Mouse (Mus musculus): Measurements from ENCODE around the gene Sst. TPM values are rescaled to one million over a fixed set of nuclear protein-coding genes. Genes with fewer than 3 reads are reported as not detected.
A peak's percentile ranks its signal among the peaks of the same experiment; 100 is the strongest.

The Sst gene
- polyA plus RNA-seq, 1 experiment from 2014 or later, result 9.4 TPM

DNA sequence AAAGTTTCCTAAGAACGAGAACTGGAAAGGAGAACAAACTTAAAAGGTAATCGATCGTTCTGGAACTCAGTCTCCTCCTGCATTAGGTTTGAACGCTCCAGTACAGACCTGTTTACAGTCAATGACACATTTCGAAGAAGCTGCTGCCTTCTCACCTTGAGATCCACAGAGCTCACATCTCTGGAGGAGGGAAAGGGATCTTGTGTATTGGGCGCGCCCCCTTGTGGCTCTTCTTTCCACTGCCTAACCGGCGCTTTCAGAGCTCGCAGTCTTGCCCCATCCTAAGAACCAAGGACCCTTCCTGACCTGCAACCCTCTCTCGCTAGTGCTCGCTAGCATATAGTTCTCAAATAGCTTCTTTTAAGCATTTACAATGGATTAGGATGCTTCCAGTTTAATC lies 8.1 kb upstream of the Sst start:
- DNase-seq (ENCODE audit: low spot score) (peak; percentile 89), ATAC-seq (replicated peaks; ENCODE audit: low FRiP score) (peak; percentile 69)
- H3K9me3 ChIP-seq (ENCODE audit: control insufficient read depth, low read length), result no peaks in the 10 kb centered on the region

DNA sequence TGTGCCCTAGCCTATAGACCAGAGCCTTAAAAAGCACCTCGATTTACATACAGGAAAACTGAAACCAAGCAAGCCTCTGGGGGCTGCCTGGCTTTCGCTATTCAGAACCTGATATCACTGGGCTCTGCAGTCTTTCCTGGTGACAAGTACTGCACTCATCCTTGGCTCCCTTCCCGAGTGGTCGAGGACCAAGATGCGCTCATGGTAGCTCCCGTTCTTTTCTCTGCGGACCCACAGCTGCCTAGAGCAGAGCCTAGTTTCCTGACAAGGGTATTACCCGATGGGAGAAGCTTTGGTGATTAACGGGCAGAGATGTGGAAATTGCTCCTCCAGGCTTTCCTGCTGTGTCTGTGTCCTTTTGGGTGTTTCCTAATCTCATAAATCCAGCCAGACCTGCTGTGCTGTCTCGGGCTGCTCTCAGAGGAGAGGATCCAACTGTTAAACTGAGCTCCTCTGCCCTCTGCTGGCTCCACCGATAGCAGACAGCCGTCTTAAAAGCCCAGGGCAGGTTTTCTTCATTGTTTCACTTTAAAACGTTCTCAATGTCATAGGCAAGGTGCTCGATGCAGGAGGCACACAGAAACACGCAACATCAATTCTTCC lies 7.3 kb upstream of the Sst start:
- peak overlapping the region; percentile 48 for H3K4me2 ChIP-seq (ENCODE audit: low read depth, low read length, severe bottlenecking)
- H3K27ac ChIP-seq (ENCODE audit: low read depth, low read length), result no peak overlapping the region
- peak overlapping the region; percentile 15; the same call in 1 of the 2 replicates for H3K4me3 ChIP-seq (ENCODE audit: low read depth, low read length)
- H3K36me3 ChIP-seq (ENCODE audit: control insufficient read depth, insufficient read depth, low read length), result no peaks in the 10 kb centered on the region
- H3K27me3 ChIP-seq (ENCODE audit: control insufficient read depth, insufficient read depth, low read length), result peaks cover 2% of the 10 kb centered on the region; the same call in 1 of the 2 replicates
- H3K9ac ChIP-seq (ENCODE audit: low read length), result peak overlapping the region; percentile 29; the same call in 1 of the 2 replicates
- H3K4me1 ChIP-seq (replicated peaks; ENCODE audit: control insufficient read depth, insufficient read depth, low read length), result peaks cover 2% of the 10 kb centered on the region; the same call in 1 of the 2 replicates
- WGBS, result 10% methylated on average over 15 of the region's 15 CpGs
- peak; percentile 79 for DNase-seq (ENCODE audit: low spot score)
- H3K9me3 ChIP-seq (ENCODE audit: control insufficient read depth, low read length), result no peaks in the 10 kb centered on the region
- peak; percentile 86 for ATAC-seq (replicated peaks; ENCODE audit: low FRiP score)

More for the DNA sequence above, 8.1 kb upstream of the Sst start:
- H3K27me3 ChIP-seq (ENCODE audit: control insufficient read depth, insufficient read depth, low read length), result peaks cover 2% of the 10 kb centered on the region; the same call in 1 of the 2 replicates
- H3K27ac ChIP-seq (ENCODE audit: low read depth, low read length), result no peak overlapping the region
- WGBS, result 15% methylated on average over 12 of the region's 12 CpGs
- no peak overlapping the region for H3K4me3 ChIP-seq (ENCODE audit: low read depth, low read length)
- H3K9ac ChIP-seq (ENCODE audit: low read length), result no peak overlapping the region
- H3K36me3 ChIP-seq (ENCODE audit: control insufficient read depth, insufficient read depth, low read length), result no peaks in the 10 kb centered on the region
- H3K4me2 ChIP-seq (ENCODE audit: low read depth, low read length, severe bottlenecking), result peak overlapping the region; percentile 48; the same call in 1 of the 2 replicates
- peaks cover 2% of the 10 kb centered on the region; the same call in 1 of the 2 replicates for H3K4me1 ChIP-seq (replicated peaks; ENCODE audit: control insufficient read depth, insufficient read depth, low read length)

DNA sequence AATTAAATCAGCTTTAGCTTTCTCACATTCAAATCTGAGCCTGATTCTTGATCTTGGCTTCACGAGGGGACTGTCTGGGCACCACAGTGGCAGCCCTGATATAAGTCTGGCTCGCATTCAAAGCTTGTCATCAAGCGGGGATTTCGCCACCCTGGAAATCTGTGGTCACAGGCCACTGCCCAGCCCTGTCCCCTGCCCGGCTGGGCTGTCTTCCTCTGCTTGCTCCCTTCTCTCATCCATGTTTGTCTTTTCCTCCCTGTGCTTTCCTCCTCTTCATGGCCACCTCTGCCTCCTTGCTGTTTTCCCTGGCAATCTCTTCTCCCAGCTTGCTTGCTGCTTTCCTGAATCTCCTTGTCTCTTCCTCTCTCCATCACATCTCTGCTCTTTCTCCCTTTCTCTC lies 6.7 kb upstream of the Sst start:
- DNase-seq (ENCODE audit: low spot score) (no peak), ATAC-seq (replicated peaks; ENCODE audit: low FRiP score) (no peak)
- Histone ChIP-seq H3K4me3 (ENCODE audit: low read depth, low read length) (no peak overlapping the region), H3K4me2 (ENCODE audit: low read depth, low read length, severe bottlenecking) (no peak overlapping the region; the same call in 1 of the 2 replicates), H3K9me3 (ENCODE audit: control insufficient read depth, low read length) (no peaks in the 10 kb centered on the region), H3K4me1 (replicated peaks; ENCODE audit: control insufficient read depth, insufficient read depth, low read length) (peaks cover 2% of the 10 kb centered on the region; the same call in 1 of the 2 replicates), H3K27me3 (ENCODE audit: control insufficient read depth, insufficient read depth, low read length) (peaks cover 2% of the 10 kb centered on the region; the same call in 1 of the 2 replicates), H3K36me3 (ENCODE audit: control insufficient read depth, insufficient read depth, low read length) (no peaks in the 10 kb centered on the region), H3K27ac (ENCODE audit: low read depth, low read length) (no peak overlapping the region), H3K9ac (ENCODE audit: low read length) (no peak overlapping the region)
- WGBS, result 59% methylated on average over 5 of the region's 5 CpGs

DNA sequence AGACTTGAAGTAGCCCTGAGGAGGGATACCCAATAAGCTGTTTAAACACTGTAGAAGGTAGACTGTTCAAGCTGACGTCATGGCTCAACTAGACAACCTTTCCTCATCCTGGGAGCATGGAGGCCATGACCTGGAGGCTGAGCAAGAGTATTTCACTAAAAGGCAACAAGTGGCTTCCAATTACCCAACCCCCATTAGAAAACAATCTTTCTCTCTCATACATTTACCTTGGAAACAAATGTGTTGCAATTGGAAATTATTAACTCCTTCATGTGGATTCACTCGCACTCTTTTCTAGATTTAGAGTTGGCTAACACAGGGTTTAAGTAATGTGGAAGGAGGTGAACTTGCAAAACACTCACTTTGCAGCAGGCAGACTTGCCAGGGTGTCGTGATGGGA lies 4.4 kb upstream of the Sst start:
- Histone ChIP-seq H3K9ac (ENCODE audit: low read length) (no peak overlapping the region), H3K4me2 (ENCODE audit: low read depth, low read length, severe bottlenecking) (no peak overlapping the region), H3K27me3 (ENCODE audit: control insufficient read depth, insufficient read depth, low read length) (peaks cover 10% of the 10 kb centered on the region), H3K36me3 (ENCODE audit: control insufficient read depth, insufficient read depth, low read length) (no peaks in the 10 kb centered on the region), H3K9me3 (ENCODE audit: control insufficient read depth, low read length) (no peaks in the 10 kb centered on the region), H3K4me3 (ENCODE audit: low read depth, low read length) (no peak overlapping the region), H3K27ac (ENCODE audit: low read depth, low read length) (no peak overlapping the region), H3K4me1 (replicated peaks; ENCODE audit: control insufficient read depth, insufficient read depth, low read length) (peaks cover 2% of the 10 kb centered on the region; the same call in 1 of the 2 replicates)
- WGBS, result 85% methylated on average over 3 of the region's 3 CpGs
- no peak for ATAC-seq (replicated peaks; ENCODE audit: low FRiP score)
- no peak for DNase-seq (ENCODE audit: low spot score)

DNA sequence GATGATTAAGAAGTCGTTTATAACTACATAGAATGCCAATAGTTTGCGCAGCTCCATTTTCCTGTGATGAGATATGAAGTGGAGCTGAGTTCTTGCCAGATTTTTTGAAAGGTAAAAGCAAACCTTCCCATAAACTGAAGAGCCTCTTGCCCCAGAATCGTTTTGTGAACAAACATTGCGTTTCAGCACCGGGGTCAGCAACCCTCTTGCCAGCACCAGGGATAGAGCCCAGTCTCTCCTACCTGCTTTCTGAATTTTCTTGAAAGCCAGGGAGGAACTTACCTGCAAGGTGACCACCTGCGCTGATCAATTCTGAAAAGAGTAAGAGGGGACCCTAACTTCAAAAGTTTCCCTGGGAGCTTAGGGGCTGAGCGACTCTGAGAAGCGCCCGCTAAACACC lies 607 bp downstream of the Sst start:
- H3K4me1 ChIP-seq (replicated peaks; ENCODE audit: control insufficient read depth, insufficient read depth, low read length), result no peaks in the 10 kb centered on the region
- H3K4me2 ChIP-seq (ENCODE audit: low read depth, low read length, severe bottlenecking), result no peak overlapping the region
- ATAC-seq (replicated peaks; ENCODE audit: low FRiP score) (no peak), DNase-seq (ENCODE audit: low spot score) (no peak)
- H3K27ac ChIP-seq (ENCODE audit: low read depth, low read length), result no peak overlapping the region
- no peak overlapping the region for H3K9ac ChIP-seq (ENCODE audit: low read length)
- no peak overlapping the region for H3K4me3 ChIP-seq (ENCODE audit: low read depth, low read length)
- no peaks in the 10 kb centered on the region for H3K9me3 ChIP-seq (ENCODE audit: control insufficient read depth, low read length)
- WGBS, result 8% methylated on average over 9 of the region's 9 CpGs
- H3K36me3 ChIP-seq (ENCODE audit: control insufficient read depth, insufficient read depth, low read length), result no peaks in the 10 kb centered on the region
- H3K27me3 ChIP-seq (ENCODE audit: control insufficient read depth, insufficient read depth, low read length), result peaks cover 14% of the 10 kb centered on the region

DNA sequence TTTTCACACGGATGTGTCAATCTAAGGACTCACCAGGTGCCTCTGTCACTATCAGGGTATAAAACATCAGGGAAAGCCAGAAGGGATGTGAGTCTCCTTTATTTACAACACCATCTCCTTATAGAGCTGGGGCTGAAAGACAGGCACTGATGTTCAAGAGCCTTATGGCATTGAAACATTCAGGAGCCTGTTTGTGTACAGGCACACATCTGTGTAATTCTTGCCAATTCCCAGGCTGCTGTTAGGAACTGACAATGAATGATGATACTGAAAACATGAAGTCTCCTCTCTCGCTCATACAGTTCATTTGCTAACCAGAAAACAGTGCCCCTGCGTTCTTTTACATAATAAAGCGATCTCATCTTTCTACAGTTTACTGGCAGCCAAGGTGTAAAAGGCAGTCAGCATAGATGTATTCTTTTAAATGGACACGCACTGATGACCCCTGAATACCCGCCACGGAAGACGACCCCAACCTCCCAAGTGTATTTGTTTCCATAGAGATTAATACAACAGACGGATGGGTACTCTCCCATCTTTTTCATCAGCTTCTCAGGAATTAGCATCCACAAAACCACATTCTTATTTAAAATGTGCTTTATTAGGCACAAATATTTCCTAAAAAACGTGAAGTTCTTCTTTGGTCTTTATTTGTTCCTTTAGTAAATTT lies 2.7 kb downstream of the Sst start:
- ATAC-seq (replicated peaks; ENCODE audit: low FRiP score), result no peak

DNA sequence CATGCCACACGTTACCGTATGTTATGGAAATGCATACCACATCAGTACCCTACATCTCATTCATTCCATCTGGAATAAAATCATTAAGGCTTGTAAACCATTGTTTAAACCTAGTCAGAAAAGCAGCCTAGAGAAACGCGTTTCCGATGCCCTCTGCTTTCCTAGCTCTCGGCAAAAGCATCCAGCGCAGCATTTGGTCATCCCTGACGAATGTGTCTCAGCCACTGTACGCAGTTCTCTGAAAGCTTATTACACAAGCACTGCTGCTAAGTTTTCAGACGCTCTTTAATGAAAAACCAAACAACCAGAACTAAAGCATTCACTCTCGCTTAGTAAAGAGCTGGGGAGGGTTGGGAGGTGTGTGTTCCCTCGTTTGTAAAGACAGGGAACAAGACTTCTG lies 5.7 kb downstream of the Sst start:
- DNase-seq (ENCODE audit: low spot score) (no peak), ATAC-seq (replicated peaks; ENCODE audit: low FRiP score) (no peak)
- Histone ChIP-seq H3K9me3 (ENCODE audit: control insufficient read depth, low read length) (no peaks in the 10 kb centered on the region), H3K27me3 (ENCODE audit: control insufficient read depth, insufficient read depth, low read length) (peaks cover 5% of the 10 kb centered on the region), H3K36me3 (ENCODE audit: control insufficient read depth, insufficient read depth, low read length) (no peaks in the 10 kb centered on the region), H3K4me2 (ENCODE audit: low read depth, low read length, severe bottlenecking) (no peak overlapping the region), H3K9ac (ENCODE audit: low read length) (no peak overlapping the region), H3K4me1 (replicated peaks; ENCODE audit: control insufficient read depth, insufficient read depth, low read length) (no peaks in the 10 kb centered on the region), H3K27ac (ENCODE audit: low read depth, low read length) (no peak overlapping the region), H3K4me3 (ENCODE audit: low read depth, low read length) (no peak overlapping the region)
- 77% methylated on average over 12 of the region's 12 CpGs for WGBS

More for the DNA sequence above, 2.7 kb downstream of the Sst start:
- Histone ChIP-seq H3K27ac (ENCODE audit: low read depth, low read length) (no peak overlapping the region), H3K36me3 (ENCODE audit: control insufficient read depth, insufficient read depth, low read length) (no peaks in the 10 kb centered on the region), H3K4me1 (replicated peaks; ENCODE audit: control insufficient read depth, insufficient read depth, low read length) (no peaks in the 10 kb centered on the region), H3K27me3 (ENCODE audit: control insufficient read depth, insufficient read depth, low read length) (peaks cover 14% of the 10 kb centered on the region), H3K9ac (ENCODE audit: low read length) (no peak overlapping the region), H3K4me2 (ENCODE audit: low read depth, low read length, severe bottlenecking) (no peak overlapping the region), H3K9me3 (ENCODE audit: control insufficient read depth, low read length) (no peaks in the 10 kb centered on the region), H3K4me3 (ENCODE audit: low read depth, low read length) (no peak overlapping the region)
- no peak for DNase-seq (ENCODE audit: low spot score)
- 82% methylated on average over 10 of the region's 10 CpGs for WGBS

DNA sequence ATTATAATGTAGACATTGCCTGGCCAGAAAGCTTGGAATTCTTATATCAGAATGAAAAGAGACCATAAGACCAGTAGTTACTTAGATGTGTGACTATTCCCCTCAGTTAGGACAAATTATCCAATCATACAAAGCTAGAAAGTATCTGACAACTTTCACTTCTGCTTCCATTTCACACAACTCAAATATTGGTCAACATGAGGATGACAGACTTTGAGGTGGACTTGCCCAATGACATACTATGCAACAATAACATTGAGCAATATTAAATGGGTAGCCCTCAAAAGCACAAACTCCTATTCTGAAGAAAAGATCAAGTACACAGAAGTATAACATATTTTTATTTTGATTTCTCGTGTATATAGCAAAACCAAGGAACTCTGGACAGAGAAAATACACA lies 35.5 kb downstream of the Sst start:
- Histone ChIP-seq H3K4me2 (ENCODE audit: low read depth, low read length, severe bottlenecking) (no peak overlapping the region), H3K9me3 (ENCODE audit: control insufficient read depth, low read length) (no peaks in the 10 kb centered on the region), H3K27ac (ENCODE audit: low read depth, low read length) (no peak overlapping the region), H3K36me3 (ENCODE audit: control insufficient read depth, insufficient read depth, low read length) (no peaks in the 10 kb centered on the region), H3K27me3 (ENCODE audit: control insufficient read depth, insufficient read depth, low read length) (no peaks in the 10 kb centered on the region), H3K4me1 (replicated peaks; ENCODE audit: control insufficient read depth, insufficient read depth, low read length) (no peaks in the 10 kb centered on the region), H3K4me3 (ENCODE audit: low read depth, low read length) (no peak overlapping the region), H3K9ac (ENCODE audit: low read length) (no peak overlapping the region)
- ATAC-seq (replicated peaks; ENCODE audit: low FRiP score) (no peak), DNase-seq (ENCODE audit: low spot score) (no peak)
- 80% methylated on average over 1 of the region's 1 CpGs for whole genome bisulfite sequencing

Measured in forebrain, embryonic 11.5 days (tissue).